Mouse (Mus musculus) heart, adult 2 months (tissue): ENCODE data around the gene Pip.

Experiments used
- CTCF ChIP-seq: fragments of 200-600 bp; IDR thresholded peaks from 2 replicates; pipeline ENCODE4 v1.8.1; 2022; ENCODE audit warnings: antibody characterized with exemption, mild to moderate bottlenecking, moderate library complexity
- EP300 ChIP-seq: fragments of 200-500 bp; IDR thresholded peaks from 2 replicates; pipeline ENCODE4 v1.6.1; 2011; ENCODE audit warnings: low read depth, low read length, control low read depth; ENCODE audit not compliant: insufficient read depth
- POLR2A ChIP-seq: fragments of 200-500 bp; IDR thresholded peaks from 2 replicates; pipeline ENCODE4 v1.6.1; 2011; ENCODE audit warnings: mild to moderate bottlenecking, low read depth, low read length, control low read depth; ENCODE audit not compliant: insufficient read depth

DNA sequence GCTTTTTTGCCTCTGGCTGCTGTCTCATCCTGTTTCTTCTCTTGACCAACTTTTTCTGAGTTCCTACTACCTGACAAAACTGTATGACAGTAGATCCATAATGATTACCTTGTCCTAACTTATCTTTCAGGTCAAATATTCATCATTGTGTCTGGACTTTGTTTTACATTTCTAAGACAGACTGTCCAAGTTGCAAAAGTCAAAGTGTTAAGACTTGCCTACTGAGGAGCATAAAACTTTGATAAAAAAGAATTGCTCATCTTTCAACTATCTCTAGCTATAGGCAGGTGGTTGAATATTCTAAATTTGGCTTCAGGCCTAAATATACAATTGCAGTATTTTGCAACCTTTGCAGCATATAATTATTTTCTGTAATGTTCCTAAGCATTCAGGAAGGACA is 23.2 kb upstream of the Pip start:
- no peak for TF ChIP-seq CTCF
- TF ChIP-seq POLR2A = no peak
- TF ChIP-seq EP300 = no peak
